Mouse (Mus musculus): ENCODE measurements around the gene Arhgap15.
A peak's percentile ranks its signal among the peaks of the same experiment; 100 is the strongest.

The Arhgap15 gene

GRCm38 (mm10) chr2:44044088-44044487, 295.5 kb downstream of the Arhgap15 start:
- DNase-seq = no peak

- DNase-seq = no peak
These were observed 296.0 kb downstream of the Arhgap15 start for GRCm38 (mm10) chr2:44044634-44045033.

- no peak for DNase-seq
These were observed 296.6 kb downstream of the Arhgap15 start for GRCm38 (mm10) chr2:44045231-44045630.

- no peak for DNase-seq
These were observed 311.7 kb downstream of the Arhgap15 start for GRCm38 (mm10) chr2:44060306-44060705.

GRCm38 (mm10) chr2:44060716-44061115, 312.1 kb downstream of the Arhgap15 start:
- DNase-seq = no peak

- DNase-seq = no peak
These were observed 316.4 kb downstream of the Arhgap15 start for GRCm38 (mm10) chr2:44065067-44065466.

GRCm38 (mm10) chr2:44068151-44068840, 319.7 kb downstream of the Arhgap15 start:
- DNase-seq = no peak

- DNase-seq = no peak
These were observed 320.3 kb downstream of the Arhgap15 start for GRCm38 (mm10) chr2:44068906-44069305.

- DNase-seq = no peak
These were observed 327.9 kb downstream of the Arhgap15 start for GRCm38 (mm10) chr2:44076570-44076969.

GRCm38 (mm10) chr2:44080530-44080929, 331.9 kb downstream of the Arhgap15 start:
- DNase-seq = no peak

- DNase-seq = no peak
These were observed 332.6 kb downstream of the Arhgap15 start for GRCm38 (mm10) chr2:44081241-44081640.

GRCm38 (mm10) chr2:44084471-44084870, 335.8 kb downstream of the Arhgap15 start:
- no peak for DNase-seq

- DNase-seq = no peak
These were observed 337.9 kb downstream of the Arhgap15 start for GRCm38 (mm10) chr2:44086403-44087056.

- no peak for DNase-seq
These were observed 349.9 kb downstream of the Arhgap15 start for GRCm38 (mm10) chr2:44098552-44098951.

- DNase-seq = peak; percentile 53
These were observed 353.7 kb downstream of the Arhgap15 start for GRCm38 (mm10) chr2:44102351-44102750.

- DNase-seq = no peak
These were observed 354.7 kb downstream of the Arhgap15 start for GRCm38 (mm10) chr2:44103321-44103720.

GRCm38 (mm10) chr2:44103742-44104141, 355.1 kb downstream of the Arhgap15 start:
- no peak for DNase-seq

- DNase-seq = peak; percentile 21
These were observed 355.9 kb downstream of the Arhgap15 start for GRCm38 (mm10) chr2:44104282-44105197.

- DNase-seq = no peak
These were observed 356.6 kb downstream of the Arhgap15 start for GRCm38 (mm10) chr2:44105198-44105555.

GRCm38 (mm10) chr2:44106359-44106758, 357.7 kb downstream of the Arhgap15 start:
- DNase-seq = no peak

- no peak for DNase-seq
These were observed 362.7 kb downstream of the Arhgap15 start for GRCm38 (mm10) chr2:44111276-44111675.

- DNase-seq = no peak
These were observed 364.6 kb downstream of the Arhgap15 start for GRCm38 (mm10) chr2:44112990-44113798.

GRCm38 (mm10) chr2:44114296-44114695, 365.7 kb downstream of the Arhgap15 start:
- no peak for DNase-seq
